Mouse (Mus musculus) kidney, adult 2 months (tissue): Measurements from ENCODE around the gene Calm2. TPM values are rescaled to one million over a fixed set of nuclear protein-coding genes. Genes with fewer than 3 reads are reported as not detected.
A peak's percentile ranks its signal among the peaks of the same experiment; 100 is the strongest.

ENCODE experiments used
- DNase-seq: peaks from one replicate; pipeline ENCODE4 v3.0.0; 2021
- H3K27ac ChIP-seq: fragments of 200-500 bp; 2 replicates; pipeline ENCODE4 v1.5.1; 2012; ENCODE audit warnings: low read depth, low read length, control low read depth, inconsistent platforms; ENCODE audit not compliant: insufficient read depth
- H3K27me3 ChIP-seq: fragments of 200-500 bp; replicated peaks from 2 replicates; pipeline ENCODE4 v1.6.1; 2012; ENCODE audit warnings: mild to moderate bottlenecking, moderate library complexity, low read length, inconsistent platforms; ENCODE audit not compliant: control insufficient read depth, insufficient read depth
- H3K36me3 ChIP-seq: fragments of 200-500 bp; 2 replicates; pipeline ENCODE4 v1.6.1; 2012; ENCODE audit warnings: mild to moderate bottlenecking, moderate library complexity, low read length, inconsistent platforms; ENCODE audit not compliant: control insufficient read depth, insufficient read depth
- H3K4me1 ChIP-seq: fragments of 200-500 bp; 2 replicates; pipeline ENCODE4 v1.6.1; 2011; ENCODE audit warnings: low read length; ENCODE audit not compliant: control insufficient read depth, insufficient read depth
- H3K4me3 ChIP-seq: fragments of 200-500 bp; 2 replicates; pipeline ENCODE4 v1.5.1; 2011; ENCODE audit warnings: mild to moderate bottlenecking, low read depth, low read length, control low read depth; ENCODE audit not compliant: insufficient read depth
- CTCF ChIP-seq: fragments of 200-500 bp; conservative IDR thresholded peaks from 2 replicates; pipeline ENCODE4 v1.5.1; 2011; ENCODE audit warnings: low read depth, mild to moderate bottlenecking, control low read depth, low read length, moderate library complexity, mixed read lengths; ENCODE audit not compliant: insufficient read depth, insufficient read length
- POLR2A ChIP-seq: fragments of 200-500 bp; IDR thresholded peaks from one replicate; pipeline ENCODE4 v1.6.1; 2011; ENCODE audit warnings: low read depth, low read length, control low read depth
- WGBS: fragments of 180-500 bp; shearing (Covaris S2); methylation state at CpG from one replicate; pipeline ENCODE4 v1.1.7; 2018; 5-methylcytosine and 5-hydroxymethylcytosine counted together
- polyA plus RNA-seq: library from polyadenylated mRNA; depleted of rRNA; stranded (reverse); fragments of >200 nt; gene quantifications from 2 replicates; pipeline ENCODE4 v1.2.3, GENCODE M21; 2012

The Calm2 gene
- polyA plus RNA-seq, 1 experiment = 78.8 TPM

- 90% methylated on average over 6 of the region's 6 CpGs for WGBS
- Histone ChIP-seq H3K36me3 (no peaks in the 10 kb centered on the region), H3K4me1 (0 out of 2 replicates have a peak, but pooled peaks cover 5% of the 10 kb centered on the region), H3K4me3 (no peak overlapping the region), H3K27me3 (no peaks in the 10 kb centered on the region), H3K27ac (no peak overlapping the region)
- TF ChIP-seq CTCF = no peak
- TF ChIP-seq POLR2A = no peak
- DNase-seq = no peak
Observed at GRCm38 (mm10) chr17:87471661-87472060, 24.9 kb upstream of the Calm2 start.

- 0 out of 2 replicates have a peak, but pooled peaks cover 5% of the 10 kb centered on the region for H3K4me1 ChIP-seq
- no peak overlapping the region for H3K27ac ChIP-seq
- no peak for DNase-seq
- TF ChIP-seq CTCF (no peak), POLR2A (no peak)
- H3K4me3 ChIP-seq = no peak overlapping the region
- H3K36me3 ChIP-seq = no peaks in the 10 kb centered on the region
- no peaks in the 10 kb centered on the region for H3K27me3 ChIP-seq
- WGBS = 81% methylated on average over 8 of the region's 8 CpGs
Observed at GRCm38 (mm10) chr17:87470797-87471196, 24.1 kb upstream of the Calm2 start.

- H3K27me3 ChIP-seq = no peaks in the 10 kb centered on the region
- no peaks in the 10 kb centered on the region for H3K36me3 ChIP-seq
- 0 out of 2 replicates have a peak, but pooled peaks cover 5% of the 10 kb centered on the region for H3K4me1 ChIP-seq
- no peak overlapping the region for H3K27ac ChIP-seq
- no peak overlapping the region for H3K4me3 ChIP-seq
- TF ChIP-seq POLR2A (no peak), CTCF (no peak)
- 85% methylated on average over 8 of the region's 8 CpGs for WGBS
- no peak for DNase-seq
Observed at GRCm38 (mm10) chr17:87470282-87470681, 23.5 kb upstream of the Calm2 start.

- no peaks in the 10 kb centered on the region for H3K27me3 ChIP-seq
- no peaks in the 10 kb centered on the region for H3K36me3 ChIP-seq
- no peak overlapping the region for H3K4me3 ChIP-seq
- DNase-seq = no peak
- H3K4me1 ChIP-seq = 0 out of 2 replicates have a peak, but pooled peaks cover 5% of the 10 kb centered on the region
- 89% methylated on average over 8 of the region's 8 CpGs for WGBS
- TF ChIP-seq CTCF (no peak), POLR2A (no peak)
- H3K27ac ChIP-seq = no peak overlapping the region
Observed at GRCm38 (mm10) chr17:87469428-87469827, 22.7 kb upstream of the Calm2 start.

GRCm38 (mm10) chr17:87468616-87469015 is 21.9 kb upstream of the Calm2 start:
- DNase-seq = no peak
- H3K36me3 ChIP-seq = no peaks in the 10 kb centered on the region
- H3K4me3 ChIP-seq = no peak overlapping the region
- 71% methylated on average over 5 of the region's 5 CpGs for WGBS
- 0 out of 2 replicates have a peak, but pooled peaks cover under 1% of the 10 kb centered on the region for H3K4me1 ChIP-seq
- no peak overlapping the region for H3K27ac ChIP-seq
- no peak for TF ChIP-seq CTCF
- TF ChIP-seq POLR2A = no peak
- H3K27me3 ChIP-seq = no peaks in the 10 kb centered on the region

- WGBS = 58% methylated on average over 3 of the region's 3 CpGs
- TF ChIP-seq CTCF (0 out of 2 replicates have a peak, but pooled peaks have one; percentile 24), POLR2A (no peak)
- Histone ChIP-seq H3K4me3 (no peak overlapping the region), H3K27me3 (no peaks in the 10 kb centered on the region), H3K4me1 (peaks cover 11% of the 10 kb centered on the region), H3K36me3 (no peaks in the 10 kb centered on the region), H3K27ac (no peak overlapping the region)
- DNase-seq = no peak
Observed at GRCm38 (mm10) chr17:87461499-87461896, 14.8 kb upstream of the Calm2 start.

GRCm38 (mm10) chr17:87460669-87461498 is 14.1 kb upstream of the Calm2 start:
- H3K27ac ChIP-seq = no peak overlapping the region
- no peak for TF ChIP-seq POLR2A
- TF ChIP-seq CTCF = no peak
- 28% methylated on average over 17 of the region's 17 CpGs for WGBS

More at GRCm38 (mm10) chr17:87460669-87461498, 14.1 kb upstream of the Calm2 start:
- Histone ChIP-seq H3K4me1 (peaks cover 11% of the 10 kb centered on the region), H3K4me3 (no peak overlapping the region), H3K27me3 (no peaks in the 10 kb centered on the region), H3K36me3 (no peaks in the 10 kb centered on the region)
- peak; percentile 56 for DNase-seq
